Mouse (Mus musculus) bone marrow, adult 2 months (tissue): ENCODE data around the gene Slc30a2.

Experiments used
- CTCF ChIP-seq: fragments of 200-500 bp; IDR thresholded peaks from 2 replicates; pipeline ENCODE4 v1.5.1; 2011; ENCODE audit warnings: low read length, control low read depth; ENCODE audit not compliant: control insufficient read depth, insufficient read depth
- POLR2A ChIP-seq: fragments of 200-500 bp; IDR thresholded peaks from 2 replicates; pipeline ENCODE4 v1.6.1; 2011; ENCODE audit warnings: low read depth, mild to moderate bottlenecking, control low read depth, low read length, borderline replicate concordance; ENCODE audit not compliant: control insufficient read depth

DNA sequence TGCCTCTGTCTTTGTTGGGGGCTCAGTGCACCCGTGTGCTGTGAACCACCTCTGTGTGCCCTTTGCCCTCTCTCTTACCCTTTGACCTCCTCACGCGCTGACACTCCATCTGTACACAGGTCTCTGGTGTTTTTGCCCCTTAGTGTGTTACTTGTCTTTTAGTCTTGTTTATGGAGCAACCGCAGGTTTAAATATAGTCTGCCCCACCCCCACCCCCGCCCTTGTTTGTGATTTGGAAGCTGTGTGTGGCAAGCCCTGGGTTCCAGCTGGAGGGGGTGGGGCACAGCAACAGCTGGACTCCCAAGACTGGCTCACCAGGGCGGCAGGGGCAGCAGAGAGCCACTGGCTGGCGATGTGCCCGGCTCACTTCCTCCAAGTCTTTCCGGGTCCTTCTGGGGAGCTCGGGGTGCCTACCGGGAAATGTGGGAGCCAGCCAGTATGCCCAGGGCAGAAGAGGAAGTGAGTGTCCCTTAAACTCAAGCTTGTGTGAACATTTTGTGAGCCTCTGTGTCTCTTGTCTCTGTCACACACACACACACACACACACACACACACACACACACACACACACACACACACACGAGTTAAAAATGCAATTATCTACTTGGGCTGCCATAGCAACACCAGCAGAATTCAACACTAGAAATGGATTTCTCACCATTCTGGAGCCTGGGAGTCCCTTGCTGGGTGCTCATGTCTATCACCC, 35.5 kb upstream of the Slc30a2 start:
- TF ChIP-seq POLR2A (no peak), CTCF (peak; percentile 42; the same call in 1 of the 2 replicates)
